Mouse (Mus musculus): Measurements from ENCODE around the gene Abcg8. TPM values are rescaled to one million over a fixed set of nuclear protein-coding genes. Genes with fewer than 3 reads are reported as not detected.

The Abcg8 gene
- total RNA-seq, 2 experiments from 2014 or later, result not detected

DNA sequence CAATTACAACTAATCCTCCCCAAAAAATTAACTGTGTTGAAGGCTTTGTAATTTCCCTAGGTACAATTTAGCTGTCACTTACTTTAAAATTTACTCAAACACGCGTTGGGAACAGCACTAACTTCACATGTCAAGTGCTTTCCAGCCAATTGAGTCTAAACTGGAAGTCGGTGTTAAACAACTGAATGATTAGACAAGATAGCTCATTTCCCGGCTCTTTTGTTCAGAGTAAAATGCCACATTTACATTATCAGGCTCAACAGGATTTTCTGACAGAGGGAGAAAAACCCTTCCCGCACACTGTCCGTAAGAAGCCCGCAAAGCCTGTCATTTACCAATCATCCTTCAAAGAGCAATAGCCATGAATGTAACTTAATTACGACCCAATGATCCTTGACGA, 68.9 kb downstream of the Abcg8 start:
- DNase-seq (ENCODE audit: low spot score in 2 of 2), result no peak
- intact Hi-C loops (cut with DNase I), result no loop called here

DNA sequence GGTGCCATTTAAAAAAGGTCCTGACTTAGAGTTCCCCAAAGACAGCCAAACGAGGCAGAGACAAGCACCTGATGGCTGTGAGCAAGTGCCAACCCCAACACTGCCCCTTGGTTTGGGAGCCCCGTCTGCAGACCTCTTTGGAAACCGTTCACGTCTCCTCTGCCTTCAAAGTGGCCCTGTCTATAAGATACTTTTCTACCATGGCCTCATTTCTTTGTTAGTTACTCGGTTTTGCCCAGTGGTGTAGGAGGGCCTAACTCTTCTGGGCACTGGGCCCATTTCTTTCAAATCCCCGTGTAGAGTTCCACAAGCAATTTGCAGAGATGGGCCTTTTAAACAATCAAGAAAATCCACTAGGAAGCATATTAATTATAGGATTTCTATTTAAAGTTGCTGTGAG, 71.1 kb downstream of the Abcg8 start:
- intact Hi-C loops (cut with DNase I), result no loop called here
- peak; percentile 21 to 69 for DNase-seq (ENCODE audit: low spot score in 2 of 2)

DNA sequence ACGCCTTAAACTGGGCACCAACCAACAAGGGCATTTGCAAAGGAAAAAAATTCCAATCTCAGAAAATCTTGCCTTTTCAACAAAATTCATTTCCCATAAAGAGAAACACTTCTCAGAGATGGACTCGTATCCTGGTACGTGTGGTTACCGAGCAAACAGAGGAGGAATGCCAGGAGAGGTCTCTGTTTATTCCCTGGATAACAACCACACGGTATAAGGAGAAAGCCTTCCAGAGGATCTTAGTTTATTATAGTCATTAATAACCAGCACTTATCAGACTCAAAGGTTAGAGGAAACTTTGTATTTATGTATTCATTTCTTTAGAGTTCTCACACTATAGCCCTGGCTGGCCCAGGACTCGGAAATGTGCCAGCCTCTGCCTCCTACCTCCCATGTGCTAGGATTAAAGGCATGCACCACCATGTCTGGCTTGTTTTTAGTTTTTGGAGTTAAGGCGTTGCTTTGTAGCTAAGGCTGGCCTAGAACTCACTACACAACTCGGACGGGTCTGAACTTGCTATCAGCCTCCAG, 72.1 kb downstream of the Abcg8 start:
- intact Hi-C loops (cut with DNase I), result no loop called here
- peak in 1 of 2 experiments; percentile 9 for DNase-seq (ENCODE audit: low spot score in 2 of 2)

DNA sequence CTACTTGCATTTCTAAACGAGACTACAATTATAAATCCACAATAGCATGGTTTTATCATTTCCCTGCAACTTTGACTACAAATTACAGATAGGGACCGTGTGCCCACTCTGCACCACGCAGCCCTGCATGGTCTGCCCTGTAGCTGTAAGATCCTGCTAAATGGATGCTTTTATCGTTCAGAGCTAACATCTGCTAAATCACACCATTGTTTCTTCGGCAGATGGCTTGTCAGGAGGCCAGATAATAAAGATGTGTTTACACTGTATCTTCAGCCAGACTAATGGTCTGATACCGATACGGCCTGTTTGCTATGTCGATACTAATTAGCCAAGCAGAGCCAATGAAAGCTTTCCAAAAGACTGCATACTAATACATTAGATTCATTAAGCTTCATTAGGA, 73.2 kb downstream of the Abcg8 start:
- peak in 1 of 2 experiments; percentile 19 for DNase-seq (ENCODE audit: low spot score in 2 of 2)

More for the DNA sequence above, 73.2 kb downstream of the Abcg8 start:
- intact Hi-C loops (cut with DNase I), result no loop called here

Other genes starting within 250 kb of the Abcg8 start
- gene Thada, start 210.1 kb upstream of the Abcg8 start, total RNA-seq (2021), result 10 to 100 TPM; 12.7 to 14.5 TPM
- 1 to 10 TPM; 5.0 to 5.4 TPM for gene Plekhh2, start 164.4 kb upstream of the Abcg8 start, total RNA-seq (2021)
- 10 to 100 TPM; 18.5 to 20.4 TPM for gene Dync2li1, start 49.8 kb upstream of the Abcg8 start, total RNA-seq (2021)
- gene Abcg5, start 6.7 kb downstream of the Abcg8 start, total RNA-seq (2021), result not detected
- gene Lrpprc, start 114.5 kb downstream of the Abcg8 start, total RNA-seq (2021), result 10 to 100 TPM; 60.1 TPM

Measured in left cerebral cortex, postnatal 25 days (tissue).